Mouse (Mus musculus) C2C12 (cell line): ENCODE measurements at regions not wholly inside any gene's neighbourhood (a gene's known extent, or its start where the extent isn't known, plus 50 kb on each side); places are given as distances from the start of the nearest gene placed in this dataset.

Source experiments
- CEBPB ChIP-seq: IDR thresholded peaks from one replicate; pipeline ENCODE4 v1.6.1; 2011; ENCODE audit warnings: low read depth, mild to moderate bottlenecking, control low read depth, moderate library complexity
- CTCF ChIP-seq: IDR thresholded peaks from one replicate; pipeline ENCODE4 v1.5.1; 2011; ENCODE audit not compliant: control insufficient read depth, insufficient read depth, insufficient read length
- FOSL1 ChIP-seq: IDR thresholded peaks from one replicate; pipeline ENCODE4 v1.8.0; 2011; ENCODE audit warnings: mild to moderate bottlenecking, low read length; ENCODE audit not compliant: poor library complexity, insufficient read depth, severe bottlenecking
- MAX ChIP-seq: IDR thresholded peaks from one replicate; pipeline ENCODE4 v1.6.1; 2011; ENCODE audit warnings: mild to moderate bottlenecking, control low read depth
- MYOD1 ChIP-seq: IDR thresholded peaks from one replicate; pipeline ENCODE4 v1.6.1; 2011; ENCODE audit warnings: low read depth; ENCODE audit not compliant: control insufficient read depth, insufficient read length
- MYOG ChIP-seq: IDR thresholded peaks from one replicate; pipeline ENCODE4 v1.6.1; 2011; ENCODE audit not compliant: control insufficient read depth, insufficient read length; ENCODE audit errors: extremely low read depth
- USF1 ChIP-seq: IDR thresholded peaks from one replicate; pipeline ENCODE4 v1.6.1; 2011; ENCODE audit warnings: low read depth, mild to moderate bottlenecking, control low read depth, moderate library complexity

DNA sequence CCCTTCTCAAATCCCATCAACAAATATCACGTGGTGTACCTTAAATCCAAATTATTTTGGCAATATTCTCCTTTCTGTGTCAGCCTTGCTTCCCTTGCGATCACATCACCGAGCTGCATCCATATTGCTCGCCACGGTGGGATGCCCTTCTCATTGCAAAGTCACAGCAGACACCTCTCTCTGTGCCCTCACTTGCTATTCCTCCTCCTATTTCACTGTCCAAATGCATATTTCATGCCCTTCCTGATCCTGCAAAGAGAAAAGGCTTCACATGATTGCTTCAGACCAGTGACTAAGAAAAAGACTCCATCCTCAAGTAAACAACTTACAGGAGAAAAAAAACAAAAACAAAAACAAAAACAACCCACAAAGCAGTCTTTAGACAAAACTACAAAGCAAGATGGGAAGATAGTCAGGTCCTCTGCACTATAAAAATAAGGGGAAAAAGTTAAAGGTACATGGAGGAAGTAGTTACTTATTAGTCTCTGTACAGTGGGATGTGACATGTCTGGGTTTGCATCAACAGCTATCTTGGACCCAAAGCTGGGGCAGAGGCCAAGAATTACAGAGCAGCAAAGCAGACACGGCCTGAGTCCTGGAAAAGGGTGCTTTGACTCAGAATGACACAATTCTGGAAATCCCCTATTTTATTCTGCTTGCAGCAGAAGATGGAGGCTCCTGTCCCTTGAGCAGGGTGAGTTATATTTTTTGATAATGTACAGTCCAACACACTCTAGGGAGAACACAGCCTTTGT, 349.3 kb downstream of the Zfp619 start:
- TF ChIP-seq CTCF (no peak), USF1 (no peak), CEBPB (no peak), MAX (no peak), MYOD1 (no peak), MYOG (no peak), FOSL1 (no peak)
